Mouse (Mus musculus): Measurements from ENCODE around the gene Htt.

Htt gene

GRCm38 (mm10) chr5:34931516-34932457 is 170.2 kb downstream of the Htt start:
- no peak for DNase-seq (ENCODE audit: low read depth)

GRCm38 (mm10) chr5:34932458-34932806 is 170.9 kb downstream of the Htt start:
- DNase-seq (ENCODE audit: low read depth) = no peak

GRCm38 (mm10) chr5:34933461-34933860 is 171.9 kb downstream of the Htt start:
- DNase-seq (ENCODE audit: low read depth) = peak; percentile 49

- DNase-seq (ENCODE audit: low read depth) = no peak
These were observed 180.3 kb downstream of the Htt start for GRCm38 (mm10) chr5:34941710-34942470.

GRCm38 (mm10) chr5:34943428-34943827 is 181.9 kb downstream of the Htt start:
- no peak for DNase-seq (ENCODE audit: low read depth)

GRCm38 (mm10) chr5:34948861-34949760 is 187.6 kb downstream of the Htt start, which contains the start of gene Rgs12:
Gene Rgs12 (plus strand): TSS chr5:34949445.
- DNase-seq (ENCODE audit: low read depth) = peak; percentile 87

- DNase-seq (ENCODE audit: low read depth) = peak; percentile 45
These were observed 188.2 kb downstream of the Htt start for GRCm38 (mm10) chr5:34949769-34950211.

GRCm38 (mm10) chr5:34950486-34951160 is 189.1 kb downstream of the Htt start:
- DNase-seq (ENCODE audit: low read depth) = peak; percentile 28

GRCm38 (mm10) chr5:34951161-34951834 is 189.8 kb downstream of the Htt start:
- DNase-seq (ENCODE audit: low read depth) = peak; percentile 9

- DNase-seq (ENCODE audit: low read depth) = no peak
These were observed 193.0 kb downstream of the Htt start for GRCm38 (mm10) chr5:34954508-34954907.

- no peak for DNase-seq (ENCODE audit: low read depth)
These were observed 194.1 kb downstream of the Htt start for GRCm38 (mm10) chr5:34955630-34956029.

- no peak for DNase-seq (ENCODE audit: low read depth)
These were observed 194.6 kb downstream of the Htt start for GRCm38 (mm10) chr5:34956151-34956550.

GRCm38 (mm10) chr5:34957015-34957414 is 195.5 kb downstream of the Htt start:
- peak; percentile 58 for DNase-seq (ENCODE audit: low read depth)

- DNase-seq (ENCODE audit: low read depth) = no peak
These were observed 198.5 kb downstream of the Htt start for GRCm38 (mm10) chr5:34960021-34960420.
